Mouse (Mus musculus) cortical plate, adult 2 months (tissue): ENCODE results near the gene Dusp5.

Source experiments
- CTCF ChIP-seq: fragments of 200-500 bp; IDR thresholded peaks from 2 replicates; pipeline ENCODE4 v1.5.1; 2011; ENCODE audit warnings: mild to moderate bottlenecking, control low read depth, low read length; ENCODE audit not compliant: insufficient read depth; ENCODE audit errors: extremely low read depth
- POLR2A ChIP-seq: fragments of 200-500 bp; IDR thresholded peaks from 2 replicates; pipeline ENCODE4 v1.6.1; 2011; ENCODE audit warnings: mild to moderate bottlenecking, low read length, control low read depth; ENCODE audit not compliant: insufficient read depth; ENCODE audit errors: extremely low read depth

GRCm38 (mm10) chr19:53519981-53520380 is 8.9 kb upstream of the Dusp5 start:
- TF ChIP-seq CTCF (no peak), POLR2A (no peak)
